Mouse (Mus musculus): ENCODE results near the gene Ropn1. TPM values are rescaled to one million over a fixed set of nuclear protein-coding genes. Genes with fewer than 3 reads are reported as not detected.

The Ropn1 gene
- polyA plus RNA-seq, 1 experiment: 0.21 TPM

DNA sequence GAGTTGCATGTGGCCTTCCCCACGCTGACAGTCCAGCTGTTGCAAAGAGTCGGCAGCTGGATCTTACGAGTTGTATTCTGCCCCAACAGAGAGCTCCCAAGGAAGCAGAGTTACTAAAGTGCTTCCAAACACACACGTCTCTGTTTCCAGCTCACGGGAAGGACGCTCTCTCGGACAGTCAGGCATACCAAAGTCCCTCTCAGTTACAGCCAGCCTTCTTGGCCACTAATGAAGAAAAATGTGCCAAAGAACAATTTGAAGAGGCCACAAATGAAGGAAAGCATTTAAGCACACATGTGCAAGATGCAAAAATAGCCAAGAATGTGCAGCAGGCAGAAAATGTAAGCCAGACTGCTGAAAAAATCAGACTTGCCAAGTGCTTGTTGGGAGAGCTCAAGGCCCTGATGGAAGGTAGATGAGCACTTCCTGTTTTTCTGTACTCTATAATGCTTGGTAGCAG is 56.8 kb downstream of the Ropn1 start:
- Histone ChIP-seq H3K27ac (ENCODE audit: insufficient read depth, low read length) (no peak overlapping the region), H3K4me1 (ENCODE audit: control insufficient read depth, insufficient read depth, low read length) (no peaks in the 10 kb centered on the region), H3K4me3 (ENCODE audit: insufficient read depth, low read length) (no peak overlapping the region)
- TF ChIP-seq CTCF (IDR thresholded peaks at IDR 0.05; ENCODE audit: extremely low read depth, insufficient read depth, low read length) (no peak), POLR2A (IDR thresholded peaks at IDR 0.05; ENCODE audit: extremely low read depth, insufficient read depth, low read length) (no peak)

DNA sequence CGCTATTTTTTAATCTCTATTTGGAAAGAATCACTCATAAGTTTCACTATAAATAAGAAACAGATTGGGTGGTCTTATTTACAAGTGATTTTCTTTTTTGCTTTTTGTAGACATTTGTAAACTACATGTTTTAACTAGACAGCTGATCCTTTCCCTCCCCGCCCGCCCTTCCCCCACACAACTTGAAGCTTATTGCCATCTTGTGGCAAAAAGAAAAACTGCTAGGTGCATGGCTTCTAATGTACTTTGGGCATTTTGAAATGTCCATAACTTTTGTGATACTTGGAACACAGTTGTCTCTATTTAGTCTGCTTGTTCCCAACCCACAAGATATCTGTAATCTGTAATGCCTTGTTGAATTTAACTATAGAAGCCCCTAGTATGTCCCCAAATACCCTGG is 61.8 kb downstream of the Ropn1 start:
- Histone ChIP-seq H3K4me3 (ENCODE audit: insufficient read depth, low read length) (no peak overlapping the region), H3K27ac (ENCODE audit: insufficient read depth, low read length) (no peak overlapping the region), H3K4me1 (ENCODE audit: control insufficient read depth, insufficient read depth, low read length) (no peaks in the 10 kb centered on the region)
- TF ChIP-seq CTCF (IDR thresholded peaks at IDR 0.05; ENCODE audit: extremely low read depth, insufficient read depth, low read length) (0 out of 2 replicates have a peak, but pooled peaks have one; percentile 37), POLR2A (IDR thresholded peaks at IDR 0.05; ENCODE audit: extremely low read depth, insufficient read depth, low read length) (no peak)

GRCm38 (mm10) chr16:34725156-34725555 is 75.4 kb downstream of the Ropn1 start:
- TF ChIP-seq CTCF (IDR thresholded peaks at IDR 0.05; ENCODE audit: extremely low read depth, insufficient read depth, low read length) (no peak), POLR2A (IDR thresholded peaks at IDR 0.05; ENCODE audit: extremely low read depth, insufficient read depth, low read length) (no peak)
- Histone ChIP-seq H3K4me3 (ENCODE audit: insufficient read depth, low read length) (no peak overlapping the region), H3K27ac (ENCODE audit: insufficient read depth, low read length) (no peak overlapping the region), H3K4me1 (ENCODE audit: control insufficient read depth, insufficient read depth, low read length) (no peaks in the 10 kb centered on the region)

Other genes with a start within 250 kb of the Ropn1 start
- 278 and 304 TPM in 2 replicates for gene Kalrn, start 76.4 kb upstream of the Ropn1 start, polyA plus RNA-seq (2012; rRNA removed)
- gene Ccdc14, start 40.7 kb downstream of the Ropn1 start, polyA plus RNA-seq (2012; rRNA removed): 2.4 TPM in 2 replicates
- gene Mylk, start 95.3 kb downstream of the Ropn1 start, polyA plus RNA-seq (2012; rRNA removed): 8.3 and 8.9 TPM in 2 replicates

All from cortical plate, adult 2 months (tissue).